20 mouse cellular contexts compared by ENCODE assay signal in the genomic region with DNA sequence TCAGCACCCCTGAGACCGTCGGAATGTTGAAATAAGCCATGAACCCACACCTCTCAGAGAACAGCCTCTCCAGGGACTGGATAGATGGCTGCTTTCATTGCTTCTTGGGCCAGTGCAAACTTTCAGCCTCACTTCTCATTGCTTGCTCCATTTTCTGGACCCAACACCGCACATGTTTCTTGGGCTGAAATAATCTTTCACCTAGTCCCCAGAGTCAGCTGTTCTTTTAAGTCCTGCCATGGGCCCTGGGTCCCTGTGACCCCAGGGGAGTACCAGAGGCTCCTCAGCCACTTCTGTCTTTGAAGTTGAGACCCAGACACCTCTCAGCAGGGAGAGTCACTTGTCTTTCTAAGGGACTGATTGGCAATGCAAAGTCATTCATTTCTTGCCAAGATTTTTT.
DNase-seq lines count a peak whose midpoint lies in the region; TF ChIP-seq lines count a peak whose summit lies in the region.
"Had no signal": no experiment of that assay in that cellular context is flagged by ENCODE, and none has a peak within 500 bp of the region (broad histone marks: within the 10 kb centered on the region; RNA-seq: fewer than 3 reads in every experiment).

No protein-coding gene starts in this region.

- peak overlapping the region; percentile 72 for H3K27ac ChIP-seq in gastrocnemius, adult 2 months
- 0 out of 2 replicates have a peak overlapping the region, but pooled peaks have one; percentile 48 for H3K27ac ChIP-seq in brown adipose tissue, adult 24 weeks (replicated peaks; ENCODE audit: low read depth, low read length)
- H3K27ac ChIP-seq: forebrain, embryonic 10.5 days; heart, embryonic 13.5 days; hindbrain, embryonic 15.5 days; liver, embryonic 12.5 days had no signal

- H3K4me3 ChIP-seq in gastrocnemius, adult 2 months, result no peak overlapping the region
- H3K4me3 ChIP-seq in brown adipose tissue, adult 24 weeks (ENCODE audit: insufficient read depth, low read depth, low read length), result no peak overlapping the region
- H3K4me3 ChIP-seq: forebrain, embryonic 10.5 days; heart, embryonic 13.5 days; hindbrain, embryonic 15.5 days; liver, embryonic 12.5 days had no signal

- TF ChIP-seq CTCF in gastrocnemius, adult 2 months (IDR thresholded peaks at IDR 0.05), result no peak

- DNase-seq in gastrocnemius, adult 2 months, result peak; percentile 51
- no peak for DNase-seq in gastrocnemius, postnatal 10 days
- DNase-seq in Muller cell, postnatal 12 days (ENCODE audit: inconsistent ontology term), result peak; percentile 49
- peak; percentile 27 to 28 for DNase-seq in heart, postnatal 10 days
- DNase-seq in cerebellum, postnatal 10 days, result no peak
- DNase-seq in ovary, postnatal 14 days (ENCODE audit: low spot score), result no peak
- DNase-seq: cerebellum, adult 8-10 months; kidney, adult 2 months; kidney, postnatal 10 days; left cerebral cortex, postnatal 4 days; lung, adult 18-20 months; lung, postnatal 10 days; right cerebral cortex, adult 18-20 months; right cerebral cortex, postnatal 4 days; thymus, adult 2 months had no signal

- H3K4me1 ChIP-seq in brown adipose tissue, adult 24 weeks (ENCODE audit: control insufficient read depth, insufficient read depth, insufficient read length, low read length), result peaks cover 2% of the 10 kb centered on the region; the same call in 1 of the 2 replicates
- H3K4me1 ChIP-seq: forebrain, embryonic 10.5 days; heart, embryonic 13.5 days; hindbrain, embryonic 15.5 days; liver, embryonic 12.5 days had no signal

- intact Hi-C loops in gastrocnemius, adult 2 months (cut with DNase I), result no loop called here
- intact Hi-C loops in heart, postnatal 10 days (cut with DNase I), result no loop called here

Comparison
In these comparisons a context has a peak if more than half of its experiments do, and no peak if none do; other contexts are left out.
1. DNase-seq: peak in gastrocnemius, adult 2 months (single experiment), Muller cell, postnatal 12 days (single experiment) and heart, postnatal 10 days (2 of 2); none in gastrocnemius, postnatal 10 days (single experiment), cerebellum, postnatal 10 days (0 of 2) and ovary, postnatal 14 days (single experiment).